Mouse (Mus musculus): ENCODE measurements around the gene Prx.

Prx gene

GRCm38 (mm10) chr7:27499036-27499435 is at the start of gene Prx:
TSS of gene Prx (plus strand) at chr7:27499324.
- DNase-seq (ENCODE audit: low read depth, low spot score): no peak

- no peak for DNase-seq (ENCODE audit: low read depth, low spot score)
Observed at GRCm38 (mm10) chr7:27451359-27451758, 47.8 kb upstream of the Prx start.

DNA sequence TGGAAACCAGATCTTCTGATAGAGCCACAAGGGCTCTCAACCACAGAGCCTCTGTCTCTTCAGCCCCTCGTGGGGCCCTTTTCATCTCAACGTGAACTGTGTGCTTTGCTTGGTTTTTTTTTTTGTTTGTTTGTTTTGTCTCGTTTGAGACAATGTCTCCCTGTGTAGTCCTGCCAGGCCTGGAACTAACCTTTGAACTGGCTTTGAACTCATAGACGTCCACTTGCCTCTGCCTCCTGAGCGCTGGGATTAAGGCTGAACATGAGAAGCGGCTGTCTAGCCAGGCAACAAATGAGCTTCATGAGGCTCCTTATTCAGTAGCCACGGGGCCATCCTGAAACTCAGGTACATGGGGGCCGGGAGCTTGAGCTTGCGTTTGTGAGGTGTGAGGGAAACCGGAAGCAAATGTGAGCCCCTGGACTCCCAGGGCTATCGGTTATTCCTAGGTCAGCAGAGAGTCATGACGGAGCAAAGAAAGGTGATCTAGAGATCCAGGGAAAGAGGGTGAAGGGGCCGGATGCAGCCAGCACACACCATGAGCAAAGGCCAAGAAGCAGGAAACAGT is 46.8 kb upstream of the Prx start:
- DNase-seq (ENCODE audit: low read depth, low spot score): no peak

DNA sequence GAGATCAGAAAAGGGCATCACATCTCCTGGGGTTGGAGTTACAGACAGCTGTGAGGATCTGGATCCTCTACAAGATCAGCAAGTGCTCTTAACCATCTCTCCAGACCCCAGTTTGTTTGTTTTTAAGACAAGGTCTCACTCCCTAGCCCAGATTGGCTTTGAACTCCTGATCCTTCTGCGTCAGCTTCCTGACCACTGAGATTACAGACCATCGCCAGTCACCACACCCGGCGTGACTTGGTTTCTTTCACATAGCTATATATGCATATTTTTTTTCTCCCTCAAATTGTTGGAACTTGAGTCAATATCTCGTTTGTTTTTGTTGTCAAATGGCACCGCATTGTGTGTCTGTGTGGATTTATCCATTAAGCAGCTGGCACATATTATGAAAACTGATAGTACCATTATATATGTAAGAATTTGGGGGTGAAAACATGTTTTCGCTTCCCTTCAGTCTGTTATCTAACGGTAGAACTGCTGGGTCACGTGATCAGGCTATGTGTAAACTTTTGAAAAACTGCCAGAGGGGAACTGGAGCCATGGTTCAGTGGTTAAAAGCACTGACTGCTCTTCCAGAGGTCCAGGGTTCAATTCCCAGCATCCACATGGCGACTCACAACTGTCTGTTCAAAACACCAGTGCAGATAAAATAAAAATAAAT is 44.5 kb upstream of the Prx start:
- DNase-seq (ENCODE audit: low read depth, low spot score): no peak

GRCm38 (mm10) chr7:27455273-27455672 is 43.9 kb upstream of the Prx start:
- DNase-seq (ENCODE audit: low read depth, low spot score): no peak

GRCm38 (mm10) chr7:27458614-27459013 is 40.5 kb upstream of the Prx start:
- DNase-seq (ENCODE audit: low read depth, low spot score): no peak

DNA sequence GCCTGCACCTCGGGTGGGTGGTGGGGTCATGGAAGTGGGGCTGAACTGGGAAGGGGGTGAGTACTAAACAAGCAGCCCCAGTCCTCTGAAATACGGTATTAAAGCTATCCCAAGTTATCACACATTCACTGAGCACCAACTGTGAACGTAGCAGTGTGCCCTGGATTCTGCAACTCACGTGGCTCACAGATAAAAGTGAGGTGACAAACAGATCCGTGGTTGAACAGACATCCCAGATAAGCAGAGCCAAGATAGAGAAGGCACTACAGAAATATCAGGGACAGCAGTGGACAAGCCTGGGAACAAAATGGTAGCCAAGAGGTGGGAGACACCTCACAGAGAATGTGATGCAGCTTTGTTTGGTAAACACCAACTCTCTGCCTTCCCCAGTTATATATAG is 39.5 kb upstream of the Prx start:
- no peak for DNase-seq (ENCODE audit: low read depth, low spot score)

GRCm38 (mm10) chr7:27460477-27460876 is 38.6 kb upstream of the Prx start:
- DNase-seq (ENCODE audit: low read depth, low spot score): no peak

GRCm38 (mm10) chr7:27467648-27468047 is 31.5 kb upstream of the Prx start:
- no peak for DNase-seq (ENCODE audit: low read depth, low spot score)

GRCm38 (mm10) chr7:27471390-27472120 is 27.6 kb upstream of the Prx start:
- DNase-seq (ENCODE audit: low read depth, low spot score): no peak

- DNase-seq (ENCODE audit: low read depth, low spot score): no peak
Observed at GRCm38 (mm10) chr7:27472596-27472995, 26.5 kb upstream of the Prx start.

DNA sequence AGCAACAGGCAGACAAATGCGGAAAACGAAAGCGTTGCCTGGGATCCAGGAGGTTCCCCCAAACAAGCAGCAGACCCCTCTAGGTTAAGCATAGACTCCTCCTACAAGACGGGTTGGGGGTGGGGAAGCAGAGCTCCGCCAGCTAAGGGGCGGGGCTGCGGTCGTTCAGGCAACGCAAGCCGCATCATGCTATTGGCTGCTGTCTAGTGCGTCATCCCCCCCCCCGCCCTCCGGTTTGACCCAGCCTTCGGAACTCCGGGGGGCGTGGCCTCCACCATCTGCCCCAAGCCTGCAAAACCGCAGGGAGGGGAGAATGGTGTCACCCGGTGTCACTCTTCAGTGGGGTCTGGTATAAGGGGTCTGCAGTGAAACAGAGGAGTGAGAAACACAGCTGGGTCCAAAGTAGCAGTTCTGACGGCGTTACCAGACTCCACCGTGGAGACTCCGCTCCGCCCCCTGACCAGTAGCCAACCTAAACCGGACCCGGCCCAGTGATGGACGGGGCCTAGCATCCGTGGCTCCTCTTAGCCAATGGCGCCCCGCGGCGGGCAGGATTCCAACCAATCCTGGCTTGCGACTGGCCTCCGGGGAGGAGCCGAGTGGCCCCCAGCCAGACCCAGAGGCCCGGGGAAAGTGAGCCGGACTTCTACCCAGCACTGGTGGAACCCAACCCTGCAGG is 25.8 kb upstream of the Prx start, which contains the start of gene Sertad3:
Gene Sertad3 (plus strand): TSS at position 613 of the 679 bp plus-strand sequence.
- peak; percentile 90 for DNase-seq (ENCODE audit: low read depth, low spot score)

- no peak for DNase-seq (ENCODE audit: low read depth, low spot score)
Observed at GRCm38 (mm10) chr7:27473835-27474489, 25.2 kb upstream of the Prx start.

DNA sequence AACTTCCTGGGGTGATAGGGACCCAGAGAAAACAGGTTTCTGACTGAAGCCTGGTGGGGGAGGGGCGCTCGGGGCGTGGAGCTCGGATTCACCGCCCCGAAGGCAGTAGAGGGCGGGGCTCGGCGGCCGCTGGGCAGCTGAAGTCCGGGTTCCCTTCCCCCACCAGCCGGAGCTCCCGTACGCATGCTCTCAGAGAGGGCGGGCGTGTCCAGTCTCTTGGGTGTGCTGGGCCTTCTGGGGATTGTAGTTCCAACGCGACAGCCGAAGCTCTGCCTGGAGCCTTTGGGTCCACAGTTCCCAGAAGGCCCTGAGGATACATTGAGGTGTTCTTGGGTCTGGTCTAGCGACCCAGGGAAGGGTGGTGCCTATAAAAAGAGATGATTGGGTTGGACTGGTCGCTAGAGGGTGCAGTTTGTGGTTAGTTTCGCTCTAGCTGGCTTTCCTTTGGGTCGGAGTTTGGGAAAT is 24.6 kb upstream of the Prx start:
- peak; percentile 95 for DNase-seq (ENCODE audit: low read depth, low spot score)

DNA sequence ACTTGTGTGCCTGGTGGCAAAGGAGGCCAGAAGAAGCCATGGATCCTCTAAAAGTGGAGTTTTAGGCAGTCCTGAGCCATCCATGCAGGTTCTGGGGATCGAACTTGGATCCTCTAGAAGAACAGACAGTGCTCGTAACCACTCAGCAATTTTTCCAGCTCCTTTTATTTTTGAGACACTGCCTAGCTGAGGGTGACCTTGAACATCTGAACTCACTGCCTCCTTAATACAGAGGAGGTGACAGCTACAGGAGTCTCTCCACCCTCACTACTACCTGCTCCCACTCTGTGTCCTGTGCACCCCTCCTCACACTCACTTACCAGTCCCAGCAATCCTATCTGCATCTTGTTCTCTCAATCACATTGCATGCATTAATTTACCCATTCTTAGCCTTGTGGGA is 23.5 kb upstream of the Prx start:
- no peak for DNase-seq (ENCODE audit: low read depth, low spot score)

- no peak for DNase-seq (ENCODE audit: low read depth, low spot score)
Observed at GRCm38 (mm10) chr7:27476098-27476635, 23.0 kb upstream of the Prx start.

DNA sequence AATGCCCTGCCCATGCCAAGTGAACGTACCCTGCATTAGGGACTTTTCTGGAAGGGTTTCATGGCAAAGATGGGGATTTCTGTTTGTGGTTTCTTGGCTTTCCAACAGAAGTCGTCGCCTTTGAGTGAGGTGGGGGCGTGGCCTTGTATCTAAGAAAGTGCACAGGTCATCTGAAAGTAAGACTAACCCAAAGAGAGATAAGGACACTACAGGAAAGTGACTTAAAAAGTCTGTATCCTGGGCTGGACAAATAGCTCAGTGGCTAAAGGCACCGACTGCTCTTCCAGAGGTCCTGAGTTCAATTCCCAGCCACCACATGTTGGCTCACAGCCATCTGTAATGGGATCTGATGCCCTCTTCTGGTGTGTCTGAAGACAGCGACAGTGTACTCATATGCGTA is 20.6 kb upstream of the Prx start:
- no peak for DNase-seq (ENCODE audit: low read depth, low spot score)

DNA sequence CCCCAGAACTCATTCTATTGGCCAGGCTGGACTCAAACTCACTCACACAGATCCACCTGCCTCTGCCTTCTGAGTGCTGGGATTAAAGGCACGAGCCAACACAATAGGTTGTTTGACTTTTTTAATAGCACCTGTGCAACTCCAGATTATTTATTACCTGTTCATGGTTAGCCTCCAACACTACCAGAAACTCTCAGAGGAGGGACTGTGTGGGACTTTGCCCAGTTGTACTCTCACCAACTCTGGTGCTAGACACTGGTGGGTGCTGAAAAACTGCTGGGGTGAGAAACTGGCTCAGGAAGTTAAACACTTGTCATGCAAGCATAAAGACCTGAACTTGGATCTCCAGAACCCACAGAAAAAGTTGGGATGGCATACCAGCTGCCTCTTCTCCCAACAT is 19.4 kb upstream of the Prx start:
- DNase-seq (ENCODE audit: low read depth, low spot score): no peak

- DNase-seq (ENCODE audit: low read depth, low spot score): no peak
Observed at GRCm38 (mm10) chr7:27480506-27480905, 18.6 kb upstream of the Prx start.

DNA sequence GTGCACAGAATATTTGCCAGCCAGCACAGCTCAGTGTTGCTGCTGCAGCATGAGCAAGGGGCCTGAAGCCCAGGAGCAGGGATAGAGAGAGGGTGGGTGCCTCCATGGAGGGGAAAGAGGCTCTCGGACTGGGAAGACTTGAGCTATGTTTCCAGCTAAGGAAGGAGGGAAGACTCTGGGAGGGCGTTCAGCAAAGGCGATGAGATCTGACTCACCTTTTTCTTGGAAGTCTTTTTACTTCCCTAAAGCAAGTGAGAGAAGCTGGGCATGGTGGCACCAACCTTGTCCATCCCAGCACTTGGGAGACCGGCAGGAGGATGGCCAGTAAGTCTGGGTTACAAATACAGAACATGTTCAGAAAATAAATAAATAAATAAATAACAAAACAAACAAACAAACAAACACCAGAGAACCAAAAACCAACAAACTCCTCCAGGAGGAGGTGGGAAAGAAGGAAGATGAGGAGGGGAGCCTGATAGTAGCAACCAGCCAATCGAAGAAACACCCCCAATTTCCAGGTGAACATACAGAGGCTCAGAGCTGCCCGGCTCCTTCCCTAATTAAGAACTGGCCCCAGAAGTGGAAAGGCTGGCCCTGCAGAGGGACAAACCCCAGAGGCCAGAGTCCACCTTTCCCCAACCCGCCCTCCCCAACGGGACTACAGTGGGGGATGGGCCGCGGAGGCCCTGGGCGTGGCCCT is 18.0 kb upstream of the Prx start:
- no peak for DNase-seq (ENCODE audit: low read depth, low spot score)

DNA sequence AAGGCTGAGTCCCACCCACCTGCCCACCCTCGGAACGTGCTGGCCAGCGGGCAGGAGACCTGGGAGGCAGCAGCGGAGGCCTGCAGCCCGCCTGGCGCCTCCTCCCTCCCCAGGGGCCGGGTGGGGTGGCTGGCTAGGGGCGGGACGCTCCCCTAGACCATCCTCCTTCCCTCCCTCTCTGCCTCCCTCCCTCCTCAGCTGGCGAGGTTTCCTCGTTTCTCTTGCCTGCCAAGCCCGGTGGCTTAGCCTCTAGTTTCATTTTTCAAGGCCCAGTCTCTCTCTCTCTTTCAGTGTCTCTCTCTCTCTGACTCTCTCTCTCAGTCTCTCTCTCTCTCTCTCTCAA is 17.5 kb upstream of the Prx start:
- no peak for DNase-seq (ENCODE audit: low read depth, low spot score)
